Mouse (Mus musculus): ENCODE results near the gene Olfr859. TPM values are rescaled to one million over a fixed set of nuclear protein-coding genes. Genes with fewer than 3 reads are reported as not detected.
"Not testable (repeated sequence)": the region's sequence is repeated elsewhere in the genome, so short reads cannot be mapped to it uniquely, and the experiment has no call there.

Gene Olfr859
- not detected in 2 replicates for polyA plus RNA-seq (2011; ENCODE audit: insufficient read depth, insufficient read length, low replicate concordance, missing spikeins)

GRCm38 (mm10) chr9:19804606-19805005 is at the start of gene Olfr859:
Gene Olfr859 (plus strand): TSS chr9:19804906.
- not testable (repeated sequence) for H3K4me3 ChIP-seq (replicated peaks; ENCODE audit: control insufficient read depth, low read depth, low read length)
- WGBS: 61% methylated on average over 1 of the region's 1 CpGs

GRCm38 (mm10) chr9:19769136-19769535 is 35.6 kb upstream of the Olfr859 start:
- H3K27ac ChIP-seq (ENCODE audit: control insufficient read depth, insufficient read depth, low read depth, low read length, poor library complexity): no peak overlapping the region
- TF ChIP-seq CTCF (IDR thresholded peaks at IDR 0.05; ENCODE audit: control insufficient read depth, insufficient read depth, low read length): no peak
- no peak for TF ChIP-seq POLR2A (IDR thresholded peaks at IDR 0.05; ENCODE audit: borderline replicate concordance, control insufficient read depth, low read depth, low read length)
- H3K4me3 ChIP-seq (replicated peaks; ENCODE audit: control insufficient read depth, low read depth, low read length): no peak overlapping the region
- WGBS: 75% methylated on average over 14 of the region's 14 CpGs
- H3K4me1 ChIP-seq (ENCODE audit: control insufficient read depth, insufficient read depth, low read length): no peaks in the 10 kb centered on the region

More at GRCm38 (mm10) chr9:19804606-19805005, at the start of gene Olfr859:
- not testable (repeated sequence) for H3K4me1 ChIP-seq (ENCODE audit: control insufficient read depth, insufficient read depth, low read length); H3K27ac ChIP-seq (ENCODE audit: control insufficient read depth, insufficient read depth, low read depth, low read length, poor library complexity)

GRCm38 (mm10) chr9:19769701-19770100 is 35.0 kb upstream of the Olfr859 start:
- no peaks in the 10 kb centered on the region for H3K4me1 ChIP-seq (ENCODE audit: control insufficient read depth, insufficient read depth, low read length)
- WGBS: 89% methylated on average over 14 of the region's 14 CpGs
- TF ChIP-seq POLR2A (IDR thresholded peaks at IDR 0.05; ENCODE audit: borderline replicate concordance, control insufficient read depth, low read depth, low read length): no peak
- TF ChIP-seq CTCF (IDR thresholded peaks at IDR 0.05; ENCODE audit: control insufficient read depth, insufficient read depth, low read length): no peak
- no peak overlapping the region for H3K27ac ChIP-seq (ENCODE audit: control insufficient read depth, insufficient read depth, low read depth, low read length, poor library complexity)
- H3K4me3 ChIP-seq (replicated peaks; ENCODE audit: control insufficient read depth, low read depth, low read length): no peak overlapping the region

GRCm38 (mm10) chr9:19779983-19780382 is 24.7 kb upstream of the Olfr859 start, which contains the start of gene Olfr58:
Gene Olfr58 (plus strand): TSS chr9:19780283.
- TF ChIP-seq POLR2A (IDR thresholded peaks at IDR 0.05; ENCODE audit: borderline replicate concordance, control insufficient read depth, low read depth, low read length) (no peak), CTCF (IDR thresholded peaks at IDR 0.05; ENCODE audit: control insufficient read depth, insufficient read depth, low read length) (no peak)
- H3K27ac ChIP-seq (ENCODE audit: control insufficient read depth, insufficient read depth, low read depth, low read length, poor library complexity): no peak within 1 kb of the TSS
- H3K4me3 ChIP-seq (replicated peaks; ENCODE audit: control insufficient read depth, low read depth, low read length): no peak within 1 kb of the TSS
- H3K4me1 ChIP-seq (ENCODE audit: control insufficient read depth, insufficient read depth, low read length): no peaks in the 10 kb centered on the region

GRCm38 (mm10) chr9:19803000-19803399 is 1.7 kb upstream of the Olfr859 start:
- H3K4me1 ChIP-seq (ENCODE audit: control insufficient read depth, insufficient read depth, low read length): no peaks in the 10 kb centered on the region
- H3K4me3 ChIP-seq (replicated peaks; ENCODE audit: control insufficient read depth, low read depth, low read length): no peak overlapping the region
- 59% methylated on average over 1 of the region's 1 CpGs for WGBS
- no peak for TF ChIP-seq CTCF (IDR thresholded peaks at IDR 0.05; ENCODE audit: control insufficient read depth, insufficient read depth, low read length)
- TF ChIP-seq POLR2A (IDR thresholded peaks at IDR 0.05; ENCODE audit: borderline replicate concordance, control insufficient read depth, low read depth, low read length): no peak
- no peak overlapping the region for H3K27ac ChIP-seq (ENCODE audit: control insufficient read depth, insufficient read depth, low read depth, low read length, poor library complexity)

- TF ChIP-seq CTCF (IDR thresholded peaks at IDR 0.05; ENCODE audit: control insufficient read depth, insufficient read depth, low read length) (no peak), POLR2A (IDR thresholded peaks at IDR 0.05; ENCODE audit: borderline replicate concordance, control insufficient read depth, low read depth, low read length) (no peak)
- WGBS: 69% methylated on average over 1 of the region's 1 CpGs
- no peak within 1 kb of the TSS for H3K4me3 ChIP-seq (replicated peaks; ENCODE audit: control insufficient read depth, low read depth, low read length)
These were observed 44.9 kb downstream of the Olfr859 start, which contains the start of gene Olfr860 for GRCm38 (mm10) chr9:19849647-19850046. Gene Olfr860 (minus strand): TSS chr9:19849747.

More at GRCm38 (mm10) chr9:19849647-19850046, 44.9 kb downstream of the Olfr859 start, which contains the start of gene Olfr860:
- H3K4me1 ChIP-seq (ENCODE audit: control insufficient read depth, insufficient read depth, low read length): no peaks in the 10 kb centered on the region
- H3K27ac ChIP-seq (ENCODE audit: control insufficient read depth, insufficient read depth, low read depth, low read length, poor library complexity): no peak within 1 kb of the TSS

Other genes starting within 250 kb of the Olfr859 start
- not detected in 2 replicates for gene Olfr854, start 237.5 kb upstream of the Olfr859 start, polyA plus RNA-seq (2011; ENCODE audit: insufficient read depth, insufficient read length, low replicate concordance, missing spikeins)
- not detected in 2 replicates for gene Olfr855, start 222.3 kb upstream of the Olfr859 start, polyA plus RNA-seq (2011; ENCODE audit: insufficient read depth, insufficient read length, low replicate concordance, missing spikeins)
- 4.4 and 8.6 TPM in 2 replicates for gene Zfp317, start 182.8 kb upstream of the Olfr859 start, polyA plus RNA-seq (2011; ENCODE audit: insufficient read depth, insufficient read length, low replicate concordance, missing spikeins)
- gene Olfr857, start 95.5 kb upstream of the Olfr859 start, polyA plus RNA-seq (2011; ENCODE audit: insufficient read depth, insufficient read length, low replicate concordance, missing spikeins): not detected in 2 replicates
- gene Olfr58, start 24.6 kb upstream of the Olfr859 start, polyA plus RNA-seq (2011; ENCODE audit: insufficient read depth, insufficient read length, low replicate concordance, missing spikeins): not detected in 2 replicates
- gene Olfr860, start 44.8 kb downstream of the Olfr859 start, polyA plus RNA-seq (2011; ENCODE audit: insufficient read depth, insufficient read length, low replicate concordance, missing spikeins): not detected in 2 replicates
- not detected in 2 replicates for gene Olfr862, start 83.1 kb downstream of the Olfr859 start, polyA plus RNA-seq (2011; ENCODE audit: insufficient read depth, insufficient read length, low replicate concordance, missing spikeins)
- 0.62 TPM in 1 of 2 replicates, not detected in the other for gene Olfr77, start 112.0 kb downstream of the Olfr859 start, polyA plus RNA-seq (2011; ENCODE audit: insufficient read depth, insufficient read length, low replicate concordance, missing spikeins)
- not detected in 2 replicates for gene Olfr866, start 223.1 kb downstream of the Olfr859 start, polyA plus RNA-seq (2011; ENCODE audit: insufficient read depth, insufficient read length, low replicate concordance, missing spikeins)